Mouse (Mus musculus): ENCODE data around the gene Ctr9. TPM values are rescaled to one million over a fixed set of nuclear protein-coding genes. Genes with fewer than 3 reads are reported as not detected.

Ctr9 gene
- total RNA-seq (2021), result 10 to 100 TPM; 44.4 to 48.3 TPM
- long read RNA-seq, experiment 1, full-length matches to known transcripts, result 29 of 34 reads
- long read RNA-seq, experiment 1, partial matches to known transcripts, result 4 of 34 reads
- long read RNA-seq, experiment 1, other reads (novel, unspliced or antisense), result 1 of 34 reads
- long read RNA-seq, experiment 2, full-length matches to known transcripts, result 43 of 85 reads
- long read RNA-seq, experiment 2, partial matches to known transcripts, result 38 of 85 reads
- long read RNA-seq, experiment 2, other reads (novel, unspliced or antisense), result 4 of 85 reads

GRCm38 (mm10) chr7:111028281-111029045, at the start of gene Ctr9:
TSS of gene Ctr9 (plus strand) at chr7:111028951.
- DNase-seq (ENCODE audit: low spot score in 2 of 2), result peak; percentile 94

- no peak for DNase-seq (ENCODE audit: low spot score in 2 of 2)
Measured at GRCm38 (mm10) chr7:110981036-110981435, 47.7 kb upstream of the Ctr9 start.

GRCm38 (mm10) chr7:110982053-110982705, 46.6 kb upstream of the Ctr9 start, which contains the start of gene Mrvi1:
TSS of gene Mrvi1 (minus strand) at chr7:110982461.
- DNase-seq (ENCODE audit: low spot score in 2 of 2), result peak; percentile 45 to 48

- peak; percentile 36 to 56 for DNase-seq (ENCODE audit: low spot score in 2 of 2)
Measured at GRCm38 (mm10) chr7:110982764-110983163, 46.0 kb upstream of the Ctr9 start.

- no peak for DNase-seq (ENCODE audit: low spot score in 2 of 2)
Measured at GRCm38 (mm10) chr7:110983621-110984020, 45.1 kb upstream of the Ctr9 start.

- DNase-seq (ENCODE audit: low spot score in 2 of 2), result no peak
Measured at GRCm38 (mm10) chr7:110985581-110986265, 43.0 kb upstream of the Ctr9 start.

- no peak for DNase-seq (ENCODE audit: low spot score in 2 of 2)
Measured at GRCm38 (mm10) chr7:110988081-110988480, 40.7 kb upstream of the Ctr9 start.

- no peak for DNase-seq (ENCODE audit: low spot score in 2 of 2)
Measured at GRCm38 (mm10) chr7:110989286-110989879, 39.4 kb upstream of the Ctr9 start.

GRCm38 (mm10) chr7:110990356-110991220, 38.2 kb upstream of the Ctr9 start:
- no peak for DNase-seq (ENCODE audit: low spot score in 2 of 2)

- no peak for DNase-seq (ENCODE audit: low spot score in 2 of 2)
Measured at GRCm38 (mm10) chr7:110991221-110991494, 37.6 kb upstream of the Ctr9 start.

GRCm38 (mm10) chr7:110998887-110999827, 29.6 kb upstream of the Ctr9 start:
- DNase-seq (ENCODE audit: low spot score in 2 of 2), result no peak

GRCm38 (mm10) chr7:111004136-111004840, 24.5 kb upstream of the Ctr9 start:
- no peak for DNase-seq (ENCODE audit: low spot score in 2 of 2)

- no peak for DNase-seq (ENCODE audit: low spot score in 2 of 2)
Measured at GRCm38 (mm10) chr7:111014039-111014605, 14.6 kb upstream of the Ctr9 start.

- DNase-seq (ENCODE audit: low spot score in 2 of 2), result peak; percentile 85 to 90
Measured at GRCm38 (mm10) chr7:111014893-111015292, 13.9 kb upstream of the Ctr9 start.

- DNase-seq (ENCODE audit: low spot score in 2 of 2), result no peak
Measured at GRCm38 (mm10) chr7:111015731-111016130, 13.0 kb upstream of the Ctr9 start.

GRCm38 (mm10) chr7:111016921-111017320, 11.8 kb upstream of the Ctr9 start:
- DNase-seq (ENCODE audit: low spot score in 2 of 2), result no peak

- DNase-seq (ENCODE audit: low spot score in 2 of 2), result no peak
Measured at GRCm38 (mm10) chr7:111020814-111021213, 7.9 kb upstream of the Ctr9 start.

- no peak for DNase-seq (ENCODE audit: low spot score in 2 of 2)
Measured at GRCm38 (mm10) chr7:111024068-111024594, 4.6 kb upstream of the Ctr9 start.
